Mouse (Mus musculus): ENCODE results near the gene Gm42688.

Gm42688 gene

GRCm38 (mm10) chr6:83101316-83101687, at the start of gene Gm42688, which contains the start of gene Ccdc142:
TSS of gene Gm42688 (plus strand) at chr6:83101617.
TSS of gene Ccdc142 (plus strand) at chr6:83101601.
- peak; percentile 94 for DNase-seq (ENCODE audit: low spot score)

- DNase-seq (ENCODE audit: low spot score) = peak; percentile 70
Observed at GRCm38 (mm10) chr6:83053136-83053960, 48.1 kb upstream of the Gm42688 start.

- peak; percentile 99 for DNase-seq (ENCODE audit: low spot score)
Observed at GRCm38 (mm10) chr6:83054074-83054851, 47.2 kb upstream of the Gm42688 start, which contains the start of gene Aup1. TSS of gene Aup1 (plus strand) at chr6:83054521.

GRCm38 (mm10) chr6:83054871-83055431, 46.5 kb upstream of the Gm42688 start, which contains the start of gene Htra2:
TSS of gene Htra2 (minus strand) at chr6:83055273.
- DNase-seq (ENCODE audit: low spot score) = peak; percentile 50

- DNase-seq (ENCODE audit: low spot score) = no peak
Observed at GRCm38 (mm10) chr6:83057790-83058189, 43.6 kb upstream of the Gm42688 start, which contains the start of gene Dqx1. TSS of gene Dqx1 (plus strand) at chr6:83057844.

GRCm38 (mm10) chr6:83058725-83059124, 42.7 kb upstream of the Gm42688 start:
- DNase-seq (ENCODE audit: low spot score) = no peak

- DNase-seq (ENCODE audit: low spot score) = no peak
Observed at GRCm38 (mm10) chr6:83065995-83066394, 35.4 kb upstream of the Gm42688 start.

- no peak for DNase-seq (ENCODE audit: low spot score)
Observed at GRCm38 (mm10) chr6:83066441-83066840, 35.0 kb upstream of the Gm42688 start.

GRCm38 (mm10) chr6:83068221-83068620, 33.2 kb upstream of the Gm42688 start:
- DNase-seq (ENCODE audit: low spot score) = no peak

- no peak for DNase-seq (ENCODE audit: low spot score)
Observed at GRCm38 (mm10) chr6:83068706-83069487, 32.5 kb upstream of the Gm42688 start.

GRCm38 (mm10) chr6:83069488-83070246, 31.8 kb upstream of the Gm42688 start:
- no peak for DNase-seq (ENCODE audit: low spot score)

GRCm38 (mm10) chr6:83070247-83070310, 31.3 kb upstream of the Gm42688 start, which contains the start of gene Tlx2:
TSS of gene Tlx2 (minus strand) at chr6:83070293.
- no peak for DNase-seq (ENCODE audit: low spot score)

GRCm38 (mm10) chr6:83070311-83071219, 30.9 kb upstream of the Gm42688 start:
- peak; percentile 46 for DNase-seq (ENCODE audit: low spot score)

- DNase-seq (ENCODE audit: low spot score) = peak; percentile 35
Observed at GRCm38 (mm10) chr6:83071220-83071619, 30.2 kb upstream of the Gm42688 start.

- DNase-seq (ENCODE audit: low spot score) = peak; percentile 44
Observed at GRCm38 (mm10) chr6:83074979-83075378, 26.4 kb upstream of the Gm42688 start.

GRCm38 (mm10) chr6:83077630-83078323, 23.6 kb upstream of the Gm42688 start, which contains the start of gene Pcgf1:
TSS of gene Pcgf1 (plus strand) at chr6:83077869.
- peak; percentile 78 for DNase-seq (ENCODE audit: low spot score)

- DNase-seq (ENCODE audit: low spot score) = peak; percentile 98
Observed at GRCm38 (mm10) chr6:83078324-83078858, 23.0 kb upstream of the Gm42688 start.

- no peak for DNase-seq (ENCODE audit: low spot score)
Observed at GRCm38 (mm10) chr6:83080210-83080609, 21.2 kb upstream of the Gm42688 start.

GRCm38 (mm10) chr6:83083497-83083896, 17.9 kb upstream of the Gm42688 start:
- DNase-seq (ENCODE audit: low spot score) = no peak
